Mouse (Mus musculus) CH12.LX (cell line): ENCODE results near the gene Mettl2. TPM values are rescaled to one million over a fixed set of nuclear protein-coding genes. Genes with fewer than 3 reads are reported as not detected.

Experiments
- DNase-seq: peaks from one replicate; pipeline ENCODE4 v3.0.0-alpha.2; 2013; ENCODE audit errors: extremely low read depth
- H3K27ac ChIP-seq: 2 replicates; pipeline ENCODE4 v1.5.1; 2012; ENCODE audit warnings: low read depth, mild to moderate bottlenecking, control low read depth, moderate library complexity; ENCODE audit not compliant: insufficient read depth
- H3K27me3 ChIP-seq: replicated peaks from 2 replicates; pipeline ENCODE3; 2012; ENCODE audit warnings: inconsistent platforms
- H3K36me3 ChIP-seq, 2 experiments: replicated peaks in 1 of 2; 2 replicates each; pipeline versions ENCODE3 to v1.6.1; 2012; ENCODE audit warnings: inconsistent platforms in 1 of 2, low read length in 1 of 2, mild to moderate bottlenecking in 1 of 2, mixed read lengths in 1 of 2, moderate library complexity in 1 of 2; ENCODE audit not compliant: control insufficient read depth in 1 of 2, insufficient read depth in 1 of 2
- H3K4me1 ChIP-seq, 2 experiments: 2 replicates each; pipeline ENCODE4 v1.6.1; 2012; ENCODE audit warnings: inconsistent platforms in 1 of 2, moderate library complexity in 1 of 2; ENCODE audit not compliant: insufficient read depth in 2 of 2, control insufficient read depth in 1 of 2
- H3K4me2 ChIP-seq: 2 replicates; pipeline ENCODE4 v1.6.1; 2012; ENCODE audit warnings: low read depth, mild to moderate bottlenecking, control low read depth; ENCODE audit not compliant: poor library complexity, insufficient read depth, severe bottlenecking
- H3K4me3 ChIP-seq, 3 experiments: fragments of 150-350 bp in 1 of 3; sonication (generic) in 1 of 3; replicated peaks in 1 of 3; 2 replicates each; pipeline versions ENCODE3 to v1.5.1; 2011 to 2012; ENCODE audit warnings: low read depth in 2 of 3, low read length in 2 of 3, mild to moderate bottlenecking in 2 of 3, moderate library complexity in 2 of 3, control low read depth in 1 of 3, improper control_type of control experiment in 1 of 3, inconsistent platforms in 1 of 3, mixed read lengths in 1 of 3; ENCODE audit not compliant: poor library complexity in 1 of 3
- H3K79me2 ChIP-seq: replicated peaks from 2 replicates; pipeline ENCODE4 v1.6.1; 2012; ENCODE audit warnings: mild to moderate bottlenecking, moderate library complexity; ENCODE audit not compliant: control insufficient read depth, poor library complexity, insufficient read depth, severe bottlenecking; ENCODE audit errors: extremely low read depth
- H3K9ac ChIP-seq: 2 replicates; pipeline ENCODE4 v1.6.1; 2012; ENCODE audit warnings: low read depth, mild to moderate bottlenecking, control low read depth, moderate library complexity; ENCODE audit not compliant: insufficient read depth
- H3K9me3 ChIP-seq: replicated peaks from 2 replicates; pipeline ENCODE3; 2012; ENCODE audit warnings: low read length, inconsistent platforms, mixed read lengths
- CHD1 ChIP-seq: IDR thresholded peaks from 2 replicates; pipeline ENCODE4 v1.6.1; 2012; ENCODE audit warnings: low read depth, low read length, improper control_type of control experiment, inconsistent platforms
- CHD2 ChIP-seq: IDR thresholded peaks from 2 replicates; pipeline ENCODE4 v1.6.1; 2011; ENCODE audit warnings: low read length, improper control_type of control experiment
- HCFC1 ChIP-seq: IDR thresholded peaks from 2 replicates; pipeline ENCODE4 v1.6.1; 2012; ENCODE audit warnings: low read depth, mild to moderate bottlenecking, inconsistent platforms, low read length, improper control_type of control experiment
- JUN ChIP-seq: IDR thresholded peaks from 2 replicates; pipeline ENCODE4 v1.6.1; 2011; ENCODE audit warnings: low read depth, mild to moderate bottlenecking, low read length, improper control_type of control experiment, moderate library complexity; ENCODE audit not compliant: insufficient read depth
- JUND ChIP-seq: conservative IDR thresholded peaks from 2 replicates; pipeline ENCODE4 v1.6.1; 2011; ENCODE audit warnings: low read depth, low read length, improper control_type of control experiment
- MAFK ChIP-seq: IDR thresholded peaks from 2 replicates; pipeline ENCODE4 v1.6.1; 2011; ENCODE audit warnings: low read length, improper control_type of control experiment; ENCODE audit not compliant: insufficient replicate concordance
- MXI1 ChIP-seq: IDR thresholded peaks from 2 replicates; pipeline ENCODE4 v1.6.1; 2011; ENCODE audit warnings: mild to moderate bottlenecking, low read depth, low read length, improper control_type of control experiment
- NELFE ChIP-seq: IDR thresholded peaks from 2 replicates; pipeline ENCODE4 v1.6.1; 2011; ENCODE audit warnings: low read depth, low read length, improper control_type of control experiment
- RCOR1 ChIP-seq: conservative IDR thresholded peaks from 2 replicates; pipeline ENCODE4 v1.6.1; 2012; ENCODE audit warnings: low read depth, mild to moderate bottlenecking, inconsistent platforms, low read length, improper control_type of control experiment
- UBTF ChIP-seq: IDR thresholded peaks from 2 replicates; pipeline ENCODE4 v1.6.1; 2012; ENCODE audit warnings: low read depth, mild to moderate bottlenecking, inconsistent platforms, low read length, improper control_type of control experiment, moderate library complexity
- ZC3H11A ChIP-seq: IDR thresholded peaks from 2 replicates; pipeline ENCODE4 v1.6.1; 2012; ENCODE audit warnings: low read depth, mild to moderate bottlenecking, inconsistent platforms, low read length, improper control_type of control experiment
- ZMIZ1 ChIP-seq: IDR thresholded peaks from 2 replicates; pipeline ENCODE4 v1.6.1; 2012; ENCODE audit warnings: low read depth, mild to moderate bottlenecking, inconsistent platforms, low read length, improper control_type of control experiment
- ZNF384 ChIP-seq: IDR thresholded peaks from 2 replicates; pipeline ENCODE4 v1.6.1; 2012; ENCODE audit warnings: low read depth, low read length, improper control_type of control experiment, inconsistent platforms
- dilution Hi-C: fragments of 300-500 bp; cut with MboI; formaldehyde crosslinking; loops from 2 replicates; pipeline ENCODE4 v1.14.3; 2020; ENCODE audit warnings: low sequenced_read_pairs; ENCODE audit not compliant: extremely low pct_unique_long_range_greater_than_20kb, extremely low pct_ligation_motif_present
- in situ Hi-C: fragments of 300-500 bp; cut with MboI; formaldehyde crosslinking; loops from 3 replicates; pipeline ENCODE4 v1.14.3; 2019; ENCODE audit warnings: low sequenced_read_pairs, low pct_ligation_motif_present, low pct_unique_long_range_greater_than_20kb, mixed read lengths
- polyA plus RNA-seq: library from polyadenylated mRNA; unstranded; fragments of >175 nt; gene quantifications from 2 replicates; pipeline ENCODE4 v1.2.1, GENCODE M21; 2012; ENCODE audit warnings: low read depth; ENCODE audit not compliant: insufficient read length
- total RNA-seq, 2 experiments: library from RNA; depleted of rRNA; stranded (reverse); fragments of 300-350 nt in 1 of 2; fragments of >200 nt in 1 of 2; gene quantifications; 2 replicates each; pipeline ENCODE4 v1.2.3; 2012 to 2014

The Mettl2 gene
- total and polyA plus RNA-seq, 3 experiments = 58.4 to 112 (median 102) TPM

- DNase-seq = no peak
- no peaks in the 10 kb centered on the region for H3K36me3 ChIP-seq
- dilution Hi-C loops = no loop called here
- H3K79me2 ChIP-seq = no peaks in the 10 kb centered on the region
- no peak overlapping the region for H3K4me3 ChIP-seq
- no peak overlapping the region for H3K4me2 ChIP-seq
- no peaks in the 10 kb centered on the region for H3K27me3 ChIP-seq
- H3K9ac ChIP-seq = no peak overlapping the region
- peaks cover 0 to 4% of the 10 kb centered on the region in 2 experiments; a peak in 2 of 4 replicates for H3K4me1 ChIP-seq
- 0 out of 2 replicates have a peak, but pooled peaks have one; percentile 21 for TF ChIP-seq MAFK
- no peak for TF ChIP-seq UBTF
- TF ChIP-seq CHD1 = no peak
- H3K9me3 ChIP-seq = no peaks in the 10 kb centered on the region
- no peak overlapping the region for H3K27ac ChIP-seq
- in situ Hi-C loops = no loop called here
These were observed 25.2 kb downstream of the Mettl2 start for GRCm38 (mm10) chr11:105151226-105152016.

GRCm38 (mm10) chr11:105152017-105152300 is 25.7 kb downstream of the Mettl2 start:
- Histone ChIP-seq H3K4me3 (no peak overlapping the region), H3K79me2 (no peaks in the 10 kb centered on the region), H3K36me3 (no peaks in the 10 kb centered on the region), H3K4me2 (no peak overlapping the region)
- in situ Hi-C loops = no loop called here
- DNase-seq = no peak
- TF ChIP-seq ZNF384 (peak; percentile 68), HCFC1 (no peak)
- TF ChIP-seq, all 38 proteins: peak for 1
- Histone ChIP-seq H3K9ac (no peak overlapping the region), H3K9me3 (no peaks in the 10 kb centered on the region), H3K27me3 (no peaks in the 10 kb centered on the region), H3K27ac (no peak overlapping the region), H3K4me1 (peaks cover 0 to 4% of the 10 kb centered on the region in 2 experiments; a peak in 2 of 4 replicates)
- dilution Hi-C loops = no loop called here

- Histone ChIP-seq H3K79me2 (no peaks in the 10 kb centered on the region), H3K36me3 (no peaks in the 10 kb centered on the region), H3K27ac (no peak overlapping the region), H3K4me1 (peaks cover 0 to 4% of the 10 kb centered on the region in 2 experiments; a peak in 2 of 4 replicates), H3K9ac (no peak overlapping the region), H3K4me2 (no peak overlapping the region), H3K4me3 (no peak overlapping the region), H3K9me3 (no peaks in the 10 kb centered on the region), H3K27me3 (no peaks in the 10 kb centered on the region)
- TF ChIP-seq UBTF (no peak), ZMIZ1 (no peak), JUN (no peak), ZC3H11A (no peak), MXI1 (no peak), CHD2 (no peak), ZNF384 (no peak), RCOR1 (no peak), CHD1 (no peak), JUND (no peak), NELFE (no peak)
- dilution Hi-C loops = no loop called here
- in situ Hi-C loops = no loop called here
- no peak for DNase-seq
These were observed 26.2 kb downstream of the Mettl2 start for GRCm38 (mm10) chr11:105152357-105152899.
